Mouse (Mus musculus) kidney, postnatal 14 days (tissue): ENCODE data around the gene Ano9.

ENCODE experiments used
- DNase-seq: peaks from one replicate; pipeline ENCODE4 v3.0.0; 2022; ENCODE audit warnings: mixed read lengths

The Ano9 gene

DNA sequence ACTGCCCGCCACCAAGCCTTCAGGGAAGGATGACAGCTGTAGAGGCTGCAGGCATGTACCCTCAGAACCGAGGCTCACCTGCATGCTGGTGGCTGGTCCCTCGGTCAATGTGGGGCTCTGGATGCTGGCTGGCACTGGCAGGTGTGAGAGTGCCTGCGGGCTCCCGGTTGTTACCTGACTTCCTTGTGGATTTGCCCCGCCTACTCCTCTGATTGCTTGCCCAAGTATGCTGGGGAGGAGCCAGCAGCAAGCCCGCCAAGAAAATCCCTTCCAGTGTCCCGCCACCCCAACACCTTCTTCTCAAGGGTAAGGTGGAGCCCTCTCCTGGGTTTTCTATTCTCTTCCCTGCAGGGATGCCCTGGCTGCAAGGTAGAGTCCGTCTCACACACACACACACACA is at the start of gene Ano9:
Gene Ano9 (minus strand): TSS at position 171 of the 400 bp plus-strand sequence.
- peak; percentile 78 for DNase-seq

DNA sequence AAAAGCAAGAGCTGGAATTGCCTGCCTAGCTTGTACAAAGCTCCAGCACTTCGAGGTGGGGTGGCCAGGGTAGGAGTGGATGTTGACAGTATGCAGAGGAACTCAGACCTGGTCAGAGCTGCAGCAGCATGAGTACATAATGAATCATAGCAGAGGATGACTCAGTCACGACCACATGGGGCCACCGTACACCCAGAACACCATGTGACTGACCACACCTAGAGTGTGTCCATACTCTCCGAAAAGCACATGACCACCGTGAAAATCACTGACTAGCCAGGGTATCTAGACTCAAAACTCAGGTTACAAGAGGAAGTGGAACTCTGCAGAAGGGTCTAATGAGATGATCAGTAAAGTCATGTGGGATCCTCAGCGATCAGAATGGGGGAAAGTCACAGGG is 47.2 kb upstream of the Ano9 start:
- DNase-seq, result no peak

DNA sequence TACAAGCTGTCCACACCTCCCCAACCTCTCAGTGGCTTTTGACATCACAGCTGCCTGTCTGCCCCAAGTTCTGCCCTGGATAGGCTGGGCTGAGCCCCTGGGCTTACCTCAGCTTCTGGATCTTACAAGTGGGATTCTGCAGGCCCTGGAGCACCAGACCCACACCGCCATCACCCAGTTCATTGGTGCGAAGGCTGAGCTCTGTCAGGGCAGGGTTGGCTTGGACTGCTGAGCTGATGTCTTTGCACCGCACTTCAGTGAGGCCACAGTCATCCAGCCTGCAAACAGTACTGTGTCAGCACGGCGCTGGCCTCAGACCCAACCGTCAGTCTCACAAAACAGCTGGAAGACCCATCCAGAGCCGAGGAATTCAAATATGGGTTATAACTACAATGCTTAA is 46.8 kb upstream of the Ano9 start:
- no peak for DNase-seq

DNA sequence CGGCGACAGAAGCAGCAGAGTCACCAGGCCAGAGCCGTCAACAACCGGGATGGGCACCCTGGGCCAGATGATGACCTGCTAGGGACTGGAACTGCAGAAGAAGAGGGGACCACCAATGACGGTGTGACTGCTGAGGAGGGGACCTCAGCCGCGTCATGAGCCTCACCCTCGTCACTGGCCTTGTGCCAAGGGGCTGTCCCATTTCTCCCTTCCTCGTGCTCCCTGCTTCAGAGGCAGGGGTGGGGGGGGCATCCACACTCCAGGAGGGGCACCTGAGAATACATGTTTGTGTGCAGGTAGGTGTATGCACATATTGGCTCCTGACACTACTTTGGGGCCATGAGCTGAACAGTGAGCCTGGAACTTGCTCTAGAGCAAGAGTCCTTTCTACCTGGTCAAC is 37.8 kb upstream of the Ano9 start:
- no peak for DNase-seq

DNA sequence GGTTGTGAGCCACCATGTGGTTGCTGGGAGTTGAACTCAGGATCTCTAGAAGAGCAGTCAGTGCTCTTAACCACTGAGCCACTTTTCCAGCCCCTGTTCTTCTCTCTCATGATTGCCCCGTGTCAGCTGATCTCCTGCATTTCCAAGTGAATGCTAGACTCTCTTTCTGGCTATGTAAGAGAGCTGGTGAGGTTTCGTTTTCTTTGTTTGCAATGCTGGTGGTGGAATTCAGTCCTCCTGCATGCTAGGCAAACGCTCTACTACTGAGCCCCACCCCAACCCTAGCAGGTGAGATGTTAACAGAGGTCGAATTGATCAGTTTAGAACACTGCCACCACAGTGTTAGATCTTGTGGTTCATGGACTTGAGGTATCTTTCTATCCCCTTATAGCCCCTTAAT is 31.0 kb upstream of the Ano9 start:
- DNase-seq, result no peak

DNA sequence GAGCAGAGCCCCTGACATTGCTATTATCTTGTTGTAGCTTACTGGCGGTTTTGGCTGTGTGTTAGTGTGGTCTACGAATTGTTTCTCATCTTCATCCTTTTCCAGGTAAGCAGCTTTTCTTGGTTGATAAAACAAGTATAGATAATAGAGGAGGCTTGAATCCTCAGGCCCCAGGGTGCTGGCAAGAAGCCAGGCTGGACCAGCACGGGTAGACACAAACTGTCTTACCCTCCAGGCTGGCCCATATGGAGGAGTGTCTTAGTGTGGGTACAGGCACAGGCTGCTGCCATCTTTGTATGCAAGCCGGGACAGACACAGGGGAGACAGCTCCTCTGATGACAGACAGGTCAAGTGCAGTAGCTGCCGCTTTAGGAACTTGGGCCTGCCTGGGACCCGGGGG is 29.4 kb upstream of the Ano9 start:
- no peak for DNase-seq

DNA sequence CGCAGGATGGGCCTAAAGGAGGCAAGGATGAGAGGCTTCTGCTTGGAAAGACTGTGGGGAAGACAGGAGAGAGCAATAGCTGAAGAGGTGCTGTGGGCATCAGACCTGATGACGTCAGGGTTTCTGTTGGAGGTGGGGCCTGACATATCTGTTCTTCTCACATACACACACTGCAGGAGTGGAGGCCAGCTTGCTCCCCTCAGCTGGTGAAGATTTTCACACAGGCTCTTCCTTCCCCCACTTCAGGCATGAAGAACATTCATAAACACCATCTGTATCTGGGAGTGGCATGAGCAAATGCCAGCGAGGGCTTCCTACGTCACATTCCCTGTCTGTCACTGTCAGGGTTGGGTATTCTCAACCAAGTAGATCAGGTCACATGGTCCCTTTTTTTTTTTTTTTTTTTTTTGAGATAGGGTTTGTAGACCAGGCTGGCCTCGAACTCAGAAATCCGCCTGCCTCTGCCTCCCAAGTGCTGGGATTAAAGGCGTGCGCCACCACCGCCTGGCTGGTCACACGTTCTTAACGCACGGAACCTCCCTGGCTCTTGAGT is 28.5 kb upstream of the Ano9 start:
- DNase-seq, result no peak

DNA sequence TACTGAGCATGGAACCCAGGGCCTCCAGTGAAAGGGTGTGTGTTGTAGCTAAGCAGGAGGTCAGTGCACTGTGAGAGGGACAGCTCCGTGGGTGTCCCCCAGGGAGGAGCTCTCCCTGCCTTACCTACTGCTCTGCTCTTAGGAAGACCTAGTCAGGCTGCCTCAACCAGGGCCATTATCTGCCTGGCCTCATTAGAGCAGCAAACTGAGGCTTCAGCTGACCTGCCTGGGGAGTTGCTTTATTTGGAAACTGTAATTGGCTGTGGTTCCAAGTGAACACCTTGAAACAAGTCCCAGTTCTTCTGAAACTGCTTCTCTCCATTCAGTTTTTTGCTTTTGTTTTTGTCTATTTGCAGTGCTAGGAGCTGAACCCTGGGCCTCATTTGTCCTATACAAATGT is 27.8 kb upstream of the Ano9 start:
- no peak for DNase-seq

DNA sequence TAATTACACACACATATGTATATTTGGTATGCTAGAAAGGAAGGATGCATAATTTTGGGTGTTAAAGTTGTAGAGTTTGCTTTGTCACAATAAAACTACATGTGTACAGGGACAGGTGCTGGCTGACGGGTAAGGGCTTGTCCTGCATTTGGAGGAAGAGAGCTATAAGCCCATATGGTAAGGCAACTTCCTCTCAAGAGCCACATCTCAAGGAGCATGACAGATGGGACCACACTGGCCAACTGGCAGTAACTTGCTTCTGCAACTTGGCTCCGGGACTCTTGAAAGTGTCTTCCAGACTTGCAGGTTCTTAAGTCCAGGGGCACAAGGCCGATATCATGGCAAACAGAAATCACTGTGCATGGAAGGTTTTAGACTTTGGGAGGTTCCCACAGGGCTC is 27.0 kb upstream of the Ano9 start:
- no peak for DNase-seq

DNA sequence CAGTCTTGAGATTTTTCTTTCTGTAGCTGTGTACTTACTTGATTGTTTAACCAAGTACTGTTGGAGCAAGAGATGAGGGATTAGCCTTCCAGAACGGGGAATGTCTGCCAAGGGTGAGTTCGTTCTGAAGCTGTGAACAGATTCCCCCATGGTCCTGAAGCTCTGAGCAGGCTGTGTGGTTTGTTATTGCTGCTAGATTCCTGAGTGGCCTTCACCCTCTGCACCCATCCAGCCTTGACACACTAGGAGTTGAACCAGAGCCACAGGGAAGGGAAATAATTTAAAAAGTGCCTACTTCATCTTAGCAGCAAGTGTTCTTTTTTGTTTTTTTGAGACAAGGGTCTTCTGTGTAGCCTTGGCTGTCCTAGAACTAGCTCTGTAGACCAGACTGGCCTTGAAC is 26.3 kb upstream of the Ano9 start:
- DNase-seq, result no peak

DNA sequence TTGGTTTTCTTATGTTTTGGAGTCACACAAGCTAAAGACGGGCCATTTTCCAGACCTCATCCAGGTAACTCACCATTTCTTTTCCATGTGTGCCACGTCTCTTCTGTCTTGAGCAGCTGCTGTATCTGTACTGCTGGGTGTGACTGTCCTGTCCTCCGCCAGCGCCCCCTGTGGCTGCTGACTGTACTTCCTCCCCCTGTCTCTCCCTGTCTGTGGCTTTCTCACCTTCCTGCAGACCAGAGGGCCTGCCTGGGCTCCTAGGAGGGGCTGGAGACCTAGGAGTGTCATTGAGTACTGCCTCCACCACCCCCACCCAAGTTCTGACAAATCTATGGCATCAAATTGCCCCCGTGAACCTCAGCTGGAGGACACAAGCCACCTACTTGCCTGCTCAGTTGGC is 25.5 kb upstream of the Ano9 start:
- peak; percentile 32 for DNase-seq

DNA sequence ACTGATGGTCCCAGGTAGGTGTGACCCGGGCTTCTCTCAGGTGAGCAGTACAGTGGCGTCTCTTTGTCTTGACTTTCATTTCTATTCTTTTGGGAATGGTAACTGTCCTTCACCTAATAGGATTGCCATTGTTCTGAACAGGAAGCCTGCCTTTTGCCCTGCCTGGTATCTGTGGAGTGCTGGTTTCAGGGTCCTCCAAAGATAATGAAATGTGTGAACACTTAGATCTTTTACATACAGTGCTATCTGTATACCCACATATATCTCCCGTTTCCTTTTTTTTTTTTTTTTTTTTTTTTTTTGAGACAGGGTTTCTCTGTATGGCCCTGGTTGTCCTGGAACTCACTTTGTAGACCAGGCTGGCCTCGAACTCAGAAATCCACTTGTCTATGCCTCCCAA is 23.7 kb upstream of the Ano9 start:
- DNase-seq, result no peak

DNA sequence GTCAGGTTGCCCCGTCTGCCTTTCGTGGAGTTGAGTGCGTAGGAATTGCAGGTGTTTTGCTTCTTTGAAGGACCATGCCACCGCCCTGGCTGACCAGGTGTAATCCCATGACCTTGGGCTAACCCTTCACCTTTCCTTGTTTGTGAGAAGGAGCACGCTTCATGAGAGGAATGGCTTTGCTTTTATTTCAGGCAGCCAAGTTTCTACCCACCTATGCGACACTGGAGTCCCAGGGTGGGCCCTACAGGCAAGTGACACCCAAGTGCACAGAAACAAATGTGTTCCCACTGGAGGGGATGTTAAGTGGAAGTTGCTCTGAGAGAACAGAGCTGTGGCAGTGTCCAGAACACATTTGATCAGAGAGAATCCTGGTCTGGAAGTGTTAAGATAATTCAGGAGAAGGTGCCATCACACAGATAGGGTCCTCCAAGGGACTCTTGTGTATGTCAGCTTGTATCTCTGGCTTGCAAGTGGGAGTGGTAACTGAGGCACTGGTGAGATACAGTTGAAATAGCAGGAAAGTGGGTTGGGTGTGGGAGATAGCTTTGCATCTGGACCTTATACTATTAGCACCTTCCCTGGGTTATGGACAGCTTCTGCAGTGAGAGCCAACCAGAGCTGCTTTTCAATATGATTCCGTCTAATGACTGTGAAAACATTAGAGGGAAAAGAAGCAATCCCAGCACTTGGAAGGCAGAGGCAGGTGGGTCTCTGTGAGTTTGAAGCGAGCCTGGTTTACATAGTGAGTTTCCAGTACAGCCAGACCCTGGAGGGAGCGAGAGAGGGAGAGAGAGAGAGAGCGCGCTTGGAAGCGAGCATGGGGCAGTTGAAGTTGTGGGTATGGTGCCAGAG is 14.5 kb upstream of the Ano9 start:
- DNase-seq, result peak; percentile 19

DNA sequence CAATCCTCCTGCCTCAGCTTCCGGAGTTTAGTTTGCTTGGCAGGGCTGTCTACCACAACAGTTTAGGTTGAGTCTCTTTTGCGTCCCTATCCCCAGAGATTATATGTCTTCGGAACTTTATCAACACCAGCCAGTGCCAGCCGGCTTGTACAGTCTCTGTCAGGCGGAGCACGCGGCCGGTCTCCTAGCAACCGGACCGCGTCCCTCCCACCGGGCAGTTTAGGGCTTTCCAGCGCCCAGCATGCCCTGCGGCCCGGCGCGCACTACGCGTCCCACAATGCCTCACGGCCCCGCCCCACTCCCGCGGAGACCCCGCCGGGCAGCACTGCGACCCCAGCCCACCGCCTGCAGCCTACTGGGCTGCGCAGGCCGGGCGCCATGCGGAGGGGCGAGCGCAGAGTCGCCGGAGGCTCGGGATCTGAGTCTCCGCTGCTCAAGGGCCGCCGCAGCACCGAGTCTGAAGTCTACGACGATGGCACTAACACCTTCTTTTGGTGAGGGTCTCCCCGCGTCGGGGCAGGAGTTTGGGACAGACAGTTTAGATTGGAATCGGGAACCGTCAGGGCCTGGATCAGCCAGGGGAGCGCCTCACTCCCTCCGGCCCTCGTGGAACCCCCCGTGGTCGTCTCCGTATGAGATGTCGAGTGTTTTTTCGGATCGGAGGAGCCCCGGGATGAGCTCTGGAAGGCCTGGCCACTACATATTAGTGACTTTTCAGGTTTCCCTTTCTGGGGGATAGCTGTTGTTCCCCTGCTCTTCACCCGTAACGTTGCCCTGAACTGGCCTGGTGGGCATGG is 13.6 kb upstream of the Ano9 start:
- DNase-seq, result peak; percentile 95

DNA sequence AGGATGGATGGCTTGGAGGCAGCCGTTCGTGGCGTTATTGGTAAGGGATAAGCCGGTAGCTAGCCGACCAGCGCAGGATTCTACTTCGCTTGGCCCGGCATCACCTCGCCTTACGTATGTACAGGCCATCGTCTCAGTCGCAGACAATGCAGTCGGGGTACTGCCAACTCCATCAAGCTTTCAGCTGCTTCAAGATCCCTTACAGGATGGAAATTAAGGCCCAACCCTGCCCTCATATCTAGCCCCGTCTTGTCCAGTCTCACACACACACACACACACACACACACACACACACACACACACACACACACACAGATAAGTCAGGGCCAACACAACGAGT is 5.9 kb upstream of the Ano9 start:
- no peak for DNase-seq

DNA sequence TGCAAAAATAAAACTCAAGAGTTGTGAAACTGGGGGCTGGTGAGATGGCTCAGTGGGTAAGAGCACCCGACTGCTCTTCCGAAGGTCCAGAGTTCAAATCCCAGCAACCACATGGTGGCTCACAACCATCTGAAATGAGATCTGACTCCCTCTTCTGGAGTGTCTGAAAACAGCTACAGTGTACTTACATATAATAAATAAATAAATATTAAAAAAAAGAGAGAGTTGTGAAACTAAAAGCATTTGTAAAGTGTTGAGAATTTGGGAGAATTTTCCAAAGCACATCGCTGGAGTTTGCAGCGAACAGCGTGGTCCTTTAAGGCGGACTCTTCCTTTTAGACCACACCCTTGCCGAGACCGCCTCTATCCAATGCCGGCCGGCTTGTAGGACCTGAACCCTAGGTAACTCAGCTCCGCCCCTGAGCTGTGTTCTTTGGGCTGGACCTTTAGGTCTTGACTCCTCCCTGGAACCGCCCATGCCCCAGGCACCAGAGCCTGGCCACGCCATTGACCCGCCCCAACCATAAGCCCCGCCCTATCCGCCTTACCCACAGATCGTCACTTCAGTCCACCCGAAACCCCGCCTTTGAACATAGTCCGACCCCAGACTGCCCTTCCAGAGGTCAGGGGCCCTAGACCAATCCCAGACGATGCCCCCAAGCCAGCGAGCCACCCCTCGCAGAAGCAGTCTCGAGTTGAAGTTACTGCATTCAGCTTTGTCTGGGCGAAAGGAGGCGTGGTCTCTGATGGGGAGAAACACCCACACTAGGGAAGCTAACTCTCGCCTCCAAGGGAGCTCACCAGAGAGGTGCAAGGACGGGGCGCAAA is 5.3 kb upstream of the Ano9 start:
- peak; percentile 98 for DNase-seq

DNA sequence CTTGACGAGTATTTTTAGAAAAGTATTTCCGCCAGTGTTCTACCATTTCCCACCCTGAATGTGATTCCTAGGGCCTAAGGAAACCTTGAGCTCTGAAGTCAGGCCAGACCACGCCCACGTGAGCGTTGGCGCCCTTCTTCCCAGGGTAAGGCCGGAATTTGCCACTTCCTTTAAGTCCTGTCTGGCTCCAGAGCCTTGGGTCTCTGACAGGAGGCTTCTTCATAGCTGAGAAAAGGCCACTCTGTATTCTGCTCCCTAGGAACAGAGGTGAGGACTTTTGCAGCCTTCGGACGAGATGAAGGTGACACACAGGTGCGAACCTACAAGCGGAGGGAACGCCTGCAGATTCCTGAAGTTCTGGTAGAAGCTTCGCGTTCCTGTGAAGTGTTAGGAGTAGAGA is 4.6 kb upstream of the Ano9 start, which contains the start of gene Ptdss2:
Gene Ptdss2 (plus strand): TSS at position 138 of the 400 bp plus-strand sequence.
- DNase-seq, result peak; percentile 84

DNA sequence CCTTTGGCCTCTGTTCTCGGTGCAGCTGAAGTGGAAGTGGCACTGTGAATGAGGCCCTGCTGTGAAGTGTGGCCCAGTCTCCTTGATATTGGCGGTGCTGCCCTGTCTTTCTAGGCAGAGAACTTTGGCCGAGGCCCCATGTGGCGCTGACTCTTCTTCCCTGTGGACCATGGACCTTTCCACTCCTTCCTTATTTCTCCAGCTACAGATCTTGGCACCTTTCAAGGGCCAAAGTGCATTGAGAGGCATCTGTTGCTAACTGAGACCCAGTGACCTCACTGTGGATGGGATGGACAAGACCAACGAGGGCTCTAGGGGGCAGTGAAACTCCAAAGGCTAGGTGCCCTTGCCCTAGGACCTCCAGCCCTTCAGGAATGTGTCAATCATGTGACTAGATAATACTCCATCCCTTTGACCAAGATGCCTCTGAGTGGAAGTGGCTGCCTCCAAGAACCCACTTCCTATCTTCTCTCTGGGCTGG is 3.5 kb upstream of the Ano9 start:
- peak; percentile 87 for DNase-seq

DNA sequence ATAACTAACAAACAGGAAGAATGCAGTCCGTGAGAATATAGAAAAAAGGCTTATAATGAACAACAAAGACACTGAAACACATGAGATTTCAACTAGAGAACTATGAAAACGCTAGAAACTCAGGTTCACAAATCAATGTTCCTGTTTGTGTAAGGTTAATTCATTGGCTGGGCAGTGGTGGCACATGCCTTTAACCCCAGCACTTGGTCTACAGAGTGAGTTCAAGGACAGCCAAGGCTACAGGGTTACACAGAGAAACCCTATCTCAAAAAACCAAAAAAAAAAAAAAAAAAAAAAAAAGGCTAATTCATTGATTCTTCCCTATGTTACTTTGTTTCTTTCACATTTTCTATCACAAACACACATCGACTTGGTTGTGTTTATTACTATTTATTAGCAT is 3.0 kb upstream of the Ano9 start:
- no peak for DNase-seq

DNA sequence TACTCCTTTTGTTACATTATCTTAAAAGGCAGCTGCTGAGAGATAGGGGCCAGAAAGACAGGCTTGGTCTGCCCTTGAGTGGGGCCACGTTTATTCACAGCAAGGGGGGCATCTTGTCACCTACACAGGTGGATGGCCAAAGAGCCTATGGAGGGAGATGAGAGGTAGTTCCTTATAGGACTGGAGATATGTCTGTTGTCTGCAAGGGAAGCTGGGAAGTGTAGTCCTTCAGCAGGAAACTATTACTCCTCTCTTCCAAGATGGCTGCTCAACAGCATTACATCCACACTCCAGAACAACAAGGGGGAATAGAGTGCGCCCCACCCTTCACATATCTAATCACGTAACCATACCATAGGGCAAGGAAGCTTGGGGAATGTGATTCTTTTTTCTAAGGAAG is 1.9 kb upstream of the Ano9 start:
- DNase-seq, result no peak

DNA sequence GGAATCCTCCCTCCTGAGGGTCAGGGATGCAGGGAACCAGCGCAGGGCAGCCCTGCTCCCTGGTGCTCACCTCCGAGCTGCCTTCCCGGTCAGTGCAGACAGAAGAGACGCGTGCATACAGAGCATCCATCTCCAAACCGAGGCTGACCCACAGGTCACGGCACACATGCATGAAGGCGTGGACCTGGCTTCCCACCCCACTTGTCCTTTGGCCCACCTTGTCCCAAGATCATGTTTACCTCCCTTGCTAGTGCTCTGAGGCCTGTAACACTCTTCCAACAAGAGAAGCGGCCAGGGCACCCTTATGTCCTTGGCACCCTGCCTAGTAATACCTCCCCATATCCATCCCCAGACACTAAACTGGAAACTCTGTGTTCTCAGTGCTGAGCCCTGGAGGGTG is 1.7 kb downstream of the Ano9 start:
- no peak for DNase-seq

DNA sequence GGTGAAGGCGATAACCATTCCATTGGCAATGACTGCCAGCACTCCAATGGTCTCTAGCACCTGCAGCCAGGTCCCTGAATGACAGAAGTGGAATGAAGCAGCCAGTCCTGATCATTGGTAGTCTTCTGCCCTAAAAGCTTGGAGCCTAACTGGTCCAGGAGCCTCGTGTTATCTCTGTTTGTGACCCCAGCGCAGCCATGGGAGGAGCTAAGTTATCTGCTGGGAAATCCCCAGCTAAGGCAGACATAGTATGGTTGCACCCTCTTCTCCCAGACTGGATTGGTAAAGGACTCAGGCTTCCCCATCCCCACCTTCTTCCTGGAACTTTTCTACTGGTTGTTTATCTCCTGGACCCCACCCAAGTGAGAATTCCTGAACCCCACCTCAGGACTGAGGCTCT is 14.4 kb downstream of the Ano9 start:
- no peak for DNase-seq
